Mouse (Mus musculus): ENCODE measurements around the gene Pgrmc1.

- TF ChIP-seq CTCF (IDR thresholded peaks at IDR 0.05; ENCODE audit: extremely low read depth, insufficient read length, insufficient replicate concordance, low read depth, low read length), result peak; percentile 57; the same call in 1 of the 2 replicates
- no peak for TF ChIP-seq POLR2A (IDR thresholded peaks at IDR 0.05; ENCODE audit: low read depth, low read length)
Observed at GRCm38 (mm10) chrX:36561650-36562049, 36.4 kb upstream of the Pgrmc1 start.

Measured in small intestine, adult 2 months (tissue).